Mouse (Mus musculus) CD4-positive helper T cell, adult 2 months (primary cell): ENCODE results near the gene Wars2.

Experiments used
- DNase-seq: peaks from one replicate; pipeline ENCODE4 v3.0.0-alpha.2; 2012; ENCODE audit warnings: low read depth, missing footprints, low spot score

Wars2 gene

GRCm38 (mm10) chr3:99264695-99265094 lies 123.8 kb downstream of the Wars2 start:
- DNase-seq: no peak

GRCm38 (mm10) chr3:99266752-99267303 lies 126.0 kb downstream of the Wars2 start:
- no peak for DNase-seq

GRCm38 (mm10) chr3:99277973-99278580 lies 137.2 kb downstream of the Wars2 start:
- no peak for DNase-seq

GRCm38 (mm10) chr3:99279718-99280117 lies 138.8 kb downstream of the Wars2 start:
- DNase-seq: no peak

GRCm38 (mm10) chr3:99281453-99281852 lies 140.6 kb downstream of the Wars2 start:
- DNase-seq: no peak

GRCm38 (mm10) chr3:99288302-99288701 lies 147.4 kb downstream of the Wars2 start:
- no peak for DNase-seq
